Mouse (Mus musculus): ENCODE measurements around the gene Fmo1. TPM values are rescaled to one million over a fixed set of nuclear protein-coding genes. Genes with fewer than 3 reads are reported as not detected.

Gene Fmo1
- total RNA-seq (2021), result 10 to 100 TPM; 21.6 to 23.1 TPM
- long read RNA-seq, experiment 1, partial matches to known transcripts, result 8 of 16 reads
- long read RNA-seq, experiment 1, other reads (novel, unspliced or antisense), result 8 of 16 reads
- long read RNA-seq, experiment 2, partial matches to known transcripts, result 10 of 18 reads
- long read RNA-seq, experiment 2, other reads (novel, unspliced or antisense), result 7 of 18 reads

DNA sequence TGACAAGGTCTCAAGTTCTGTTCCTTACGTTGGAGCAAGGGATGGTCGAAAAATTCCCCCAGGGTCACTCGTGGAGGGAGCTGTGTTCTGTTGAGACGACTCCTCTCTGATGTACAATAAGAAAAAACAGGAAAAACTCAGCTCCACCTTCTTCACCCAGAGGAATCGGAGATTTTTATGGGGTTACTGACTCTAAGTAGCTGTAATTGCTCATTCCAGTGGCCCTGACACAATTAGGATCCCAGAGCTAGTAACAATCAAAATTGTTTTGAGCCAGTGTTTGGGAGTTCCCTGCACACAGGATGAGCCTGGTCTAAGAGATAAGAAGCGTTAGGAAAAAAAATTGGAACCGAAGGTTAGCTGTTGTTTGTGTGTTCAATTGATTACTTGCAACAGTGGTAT is at the start of gene Fmo1:
Gene Fmo1, minus strand, starts transcription at position 331 of the 402 bp plus-strand sequence.
- DNase-seq (ENCODE audit: low spot score in 2 of 2), result no peak

DNA sequence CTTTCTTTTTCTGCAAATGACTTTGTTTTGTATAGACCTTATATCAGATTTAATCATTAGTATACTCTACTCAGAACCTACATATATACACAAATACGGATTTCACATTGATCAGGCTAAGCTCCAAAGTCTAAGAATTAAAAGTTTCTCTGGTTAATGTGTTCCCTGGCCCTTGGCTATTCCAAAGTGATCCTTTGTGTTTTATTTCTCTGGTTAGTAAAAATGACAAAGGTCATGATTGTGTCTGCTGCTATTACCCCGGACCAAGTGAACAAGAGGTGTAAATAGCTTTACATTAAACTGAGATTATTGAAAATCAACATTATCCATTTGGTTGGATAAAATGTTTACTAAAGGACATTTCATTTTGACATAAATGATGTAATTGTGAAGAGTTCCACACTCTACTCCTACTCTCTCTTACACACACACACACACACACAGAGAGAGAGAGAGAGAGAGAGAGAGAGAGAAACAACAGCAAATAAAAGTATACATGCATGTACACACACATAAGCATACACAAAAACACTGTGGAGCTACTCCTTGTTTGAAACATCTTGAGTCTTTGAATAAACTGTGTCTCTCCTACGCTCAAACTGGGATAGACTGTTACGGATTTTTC is 48.6 kb upstream of the Fmo1 start:
- DNase-seq (ENCODE audit: low spot score in 2 of 2), result no peak

DNA sequence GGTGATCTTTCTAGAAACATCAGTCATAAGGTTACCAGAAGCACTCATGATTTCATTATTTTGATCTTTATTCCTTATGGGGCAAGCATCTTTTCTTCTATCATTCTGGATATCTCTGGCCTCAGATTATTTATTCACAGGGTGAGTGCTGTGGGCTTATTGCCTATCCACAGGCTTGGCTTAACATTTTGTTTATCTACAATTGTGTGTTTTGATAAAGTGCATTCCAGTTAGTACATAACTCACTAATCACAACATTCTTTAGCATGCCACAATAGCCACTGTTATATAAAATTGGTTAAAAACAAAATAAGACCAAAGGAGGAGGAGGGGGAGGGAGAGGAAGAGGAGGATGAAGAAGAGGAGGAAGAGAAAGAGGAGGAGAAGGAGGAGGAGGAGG is 45.7 kb upstream of the Fmo1 start:
- no peak for DNase-seq (ENCODE audit: low spot score in 2 of 2)

DNA sequence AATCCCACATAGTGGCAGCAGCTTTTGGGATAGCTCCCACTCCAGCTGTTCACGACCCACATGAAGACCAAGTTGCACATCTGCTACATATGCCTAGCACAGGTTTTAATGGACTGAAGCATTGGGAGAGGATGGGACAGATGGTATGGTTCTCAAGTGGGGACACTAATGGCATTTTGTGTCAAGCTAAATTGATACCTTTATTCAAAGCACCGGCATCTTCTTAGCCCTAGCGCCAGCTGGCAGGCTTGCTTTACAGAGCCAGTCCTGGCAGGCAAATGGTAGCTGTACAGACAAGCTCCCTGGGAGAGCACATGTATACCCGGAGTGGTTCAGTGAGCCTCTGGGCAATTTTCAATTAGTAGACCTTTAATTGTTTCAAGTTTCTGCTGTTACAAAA is 35.5 kb upstream of the Fmo1 start:
- DNase-seq (ENCODE audit: low spot score in 2 of 2), result no peak

DNA sequence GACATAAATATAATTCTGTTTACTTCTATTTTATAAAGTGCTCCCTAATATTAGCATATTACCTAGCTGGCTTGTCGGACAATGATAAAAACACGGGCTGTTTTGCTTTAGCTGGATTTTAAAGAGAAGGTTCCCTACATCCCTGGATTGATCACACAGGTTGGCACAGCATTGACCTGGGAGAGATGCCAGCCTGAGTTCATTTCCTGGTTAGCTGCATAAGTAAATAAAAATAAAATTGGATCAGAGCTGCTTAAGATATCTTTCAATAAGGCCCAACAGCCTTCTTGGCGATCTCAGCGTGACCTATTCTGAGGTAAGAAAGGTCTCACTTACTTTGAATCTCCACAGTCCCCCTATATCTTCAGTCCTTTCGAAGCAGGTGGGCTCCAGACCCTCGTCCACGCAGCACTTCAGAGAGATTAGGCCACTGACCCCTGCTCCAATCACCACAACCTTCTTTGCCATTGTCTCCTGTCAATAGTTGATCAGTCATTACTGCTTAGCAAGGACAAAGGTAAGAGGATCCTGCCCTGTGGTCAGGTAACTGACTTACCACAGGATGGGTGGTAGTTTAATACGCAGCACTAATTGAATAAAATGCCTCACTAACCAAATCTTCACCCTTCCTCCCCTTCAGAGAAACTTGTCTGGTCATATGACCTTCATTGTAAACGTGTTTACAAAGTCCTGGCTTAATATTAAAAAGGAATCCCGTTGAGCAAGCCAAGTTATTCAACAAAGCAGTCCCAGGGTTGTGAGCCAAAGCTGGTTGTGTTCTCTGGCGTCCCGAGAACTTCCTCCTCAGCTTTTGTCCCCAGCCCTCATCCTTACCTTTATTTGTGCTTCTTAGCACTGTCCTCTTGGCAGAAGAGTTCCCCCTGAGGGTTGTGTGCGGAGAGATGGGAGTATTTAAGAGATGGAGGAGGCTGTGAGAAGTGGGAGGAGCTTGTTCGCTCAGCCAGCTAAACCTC is 31.7 kb upstream of the Fmo1 start, which contains the start of gene Fmo2:
Gene Fmo2, minus strand, starts transcription at position 889 of the 974 bp plus-strand sequence.
- no peak for DNase-seq (ENCODE audit: low spot score in 2 of 2)

DNA sequence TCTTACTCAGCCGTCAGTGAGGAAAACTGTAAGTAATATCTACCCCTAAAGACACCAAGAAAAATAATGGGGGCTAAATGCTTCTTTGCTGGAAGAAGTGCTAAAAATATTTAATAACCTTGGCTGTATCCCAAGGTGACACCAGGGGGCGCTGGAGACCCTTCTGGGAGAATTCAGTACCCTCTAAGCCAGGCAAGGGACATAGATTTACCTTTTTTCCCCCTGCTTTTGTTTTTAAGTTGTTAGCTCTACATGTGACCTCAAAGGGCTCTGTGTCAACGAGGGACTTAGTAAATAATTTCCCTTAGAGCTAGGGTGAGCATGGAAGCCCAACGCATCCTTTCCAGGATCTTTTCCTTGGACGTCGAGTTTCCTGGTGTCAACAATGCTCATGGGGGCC is 29.5 kb upstream of the Fmo1 start:
- peak; percentile 45 to 76 for DNase-seq (ENCODE audit: low spot score in 2 of 2)

DNA sequence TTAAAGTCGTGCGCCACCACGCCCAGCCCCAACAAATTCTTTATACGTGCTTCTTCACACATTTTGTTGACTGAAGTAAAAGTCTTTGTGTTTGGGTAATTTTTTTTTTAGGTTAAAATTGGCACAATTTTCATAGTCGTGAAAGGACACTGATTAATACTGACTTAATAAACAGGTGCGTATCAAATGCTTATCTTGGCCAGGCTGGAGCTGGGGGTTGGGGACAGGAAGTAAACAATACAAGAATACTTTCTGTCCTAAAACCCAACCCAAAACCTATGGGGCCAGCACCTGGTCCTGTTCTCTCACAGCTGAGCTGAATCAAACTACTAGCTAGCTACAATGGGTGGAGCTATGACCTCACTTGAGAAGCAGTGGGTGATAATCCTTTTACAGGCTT is 26.6 kb upstream of the Fmo1 start:
- no peak for DNase-seq (ENCODE audit: low spot score in 2 of 2)

DNA sequence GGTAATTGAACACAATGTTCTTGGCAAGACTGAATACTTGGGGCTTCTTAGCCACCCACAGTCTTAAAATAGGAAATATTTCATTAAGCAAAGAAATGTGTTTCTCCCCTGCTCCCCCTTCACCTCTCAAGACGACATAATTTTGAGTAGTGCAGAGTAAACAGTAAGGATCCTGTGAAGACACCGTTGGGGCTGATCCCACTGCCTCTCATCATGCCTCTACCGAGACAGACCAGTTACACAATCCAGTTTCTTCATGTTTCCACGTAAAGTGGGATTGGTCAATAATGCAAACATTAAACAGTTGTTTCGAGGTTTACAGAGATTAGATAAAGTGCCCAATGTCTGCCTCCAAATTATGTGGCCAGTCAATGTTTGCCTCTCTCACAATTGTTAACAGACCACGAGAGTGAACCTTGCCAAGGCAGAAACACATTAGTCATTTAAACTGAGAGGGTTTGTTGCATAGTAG is 25.6 kb upstream of the Fmo1 start:
- DNase-seq (ENCODE audit: low spot score in 2 of 2), result no peak

DNA sequence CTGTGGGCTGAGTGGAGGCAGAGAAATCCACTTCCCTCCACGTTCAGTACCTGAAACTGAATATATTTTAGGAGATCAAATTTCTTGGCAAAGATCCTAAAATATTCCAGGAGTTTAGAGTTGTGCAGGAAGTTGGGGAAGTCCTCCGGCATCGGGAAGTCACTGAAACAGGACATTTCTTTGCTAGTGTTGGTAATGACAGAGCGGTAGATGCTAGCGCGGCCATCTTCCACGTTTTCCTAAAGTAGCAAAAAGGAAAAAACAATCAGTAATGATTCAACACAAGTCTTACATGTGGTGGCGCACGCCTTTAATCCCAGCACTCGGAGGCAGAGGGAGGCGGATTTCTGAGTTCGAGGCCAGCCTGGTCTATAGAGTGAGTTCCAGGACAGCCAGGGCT is 22.2 kb upstream of the Fmo1 start:
- no peak for DNase-seq (ENCODE audit: low spot score in 2 of 2)

DNA sequence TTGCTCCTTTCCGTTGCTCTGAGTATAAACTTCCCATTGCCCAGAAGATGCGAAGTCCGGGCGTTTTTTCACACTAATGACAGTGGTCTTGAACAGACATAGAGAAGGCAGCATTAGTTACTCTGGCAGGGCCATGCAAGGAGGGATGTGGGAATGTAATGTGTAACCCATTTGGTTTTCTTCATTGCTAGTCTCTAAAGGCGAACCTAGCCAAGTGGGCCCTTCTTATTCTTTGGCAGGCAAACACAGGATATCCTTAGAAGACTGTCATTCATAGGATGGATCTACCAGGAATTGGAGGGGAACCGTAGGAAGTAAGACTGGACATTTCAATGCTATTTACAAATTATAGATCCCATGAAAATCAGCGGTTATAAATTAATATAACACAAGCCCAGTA is 21.2 kb upstream of the Fmo1 start:
- DNase-seq (ENCODE audit: low spot score in 2 of 2), result no peak

DNA sequence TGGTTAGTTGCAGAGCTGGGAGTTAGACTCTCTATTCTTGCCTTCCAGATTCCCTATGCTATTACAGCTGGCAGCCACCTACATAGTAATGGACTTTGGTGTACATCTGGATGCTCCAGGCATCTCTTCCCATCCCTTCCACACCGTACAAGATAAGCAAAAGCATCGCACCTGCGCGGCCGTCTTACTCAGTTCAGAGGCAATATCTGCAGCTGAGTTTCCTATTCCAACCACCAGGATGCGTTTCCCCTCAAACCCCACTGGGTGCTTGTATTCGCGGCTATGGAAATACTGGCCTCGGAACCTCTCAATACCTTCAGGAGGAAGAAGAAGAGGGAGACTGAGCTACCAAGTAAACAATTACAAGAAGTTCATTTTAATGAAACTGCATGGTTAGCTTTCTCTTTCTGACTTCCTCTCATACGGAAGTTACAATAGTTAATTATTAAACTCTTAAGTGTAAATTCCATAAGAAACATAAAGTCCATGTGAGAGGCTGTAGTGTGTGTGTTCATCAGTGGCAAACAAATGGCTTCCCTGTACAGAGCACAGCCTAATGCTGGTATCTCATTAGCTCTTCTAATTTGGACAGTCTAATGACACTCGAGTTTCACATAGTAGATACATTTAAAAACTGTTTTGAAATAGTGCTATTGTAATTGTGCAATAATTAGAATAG is 19.9 kb upstream of the Fmo1 start:
- DNase-seq (ENCODE audit: low spot score in 2 of 2), result no peak

DNA sequence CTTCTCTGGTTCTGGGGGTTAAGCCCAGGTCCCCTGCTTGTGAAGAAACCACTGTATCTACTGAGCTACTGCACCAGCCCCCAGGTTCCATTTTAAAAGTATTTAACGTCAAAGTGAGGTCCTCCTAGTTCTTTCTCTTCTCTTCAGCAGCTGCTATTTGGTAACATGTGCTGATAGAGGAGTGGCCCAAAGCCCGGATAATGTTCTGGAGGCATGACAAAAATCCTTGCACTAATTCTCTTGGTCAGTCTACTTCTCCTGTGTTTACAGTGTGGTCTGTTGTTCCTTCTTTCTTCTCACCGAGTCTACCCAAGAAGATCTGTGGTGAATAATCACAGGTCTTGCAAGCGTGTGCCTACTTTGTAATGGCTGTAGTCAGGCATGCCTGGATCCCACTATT is 16.3 kb upstream of the Fmo1 start:
- no peak for DNase-seq (ENCODE audit: low spot score in 2 of 2)

DNA sequence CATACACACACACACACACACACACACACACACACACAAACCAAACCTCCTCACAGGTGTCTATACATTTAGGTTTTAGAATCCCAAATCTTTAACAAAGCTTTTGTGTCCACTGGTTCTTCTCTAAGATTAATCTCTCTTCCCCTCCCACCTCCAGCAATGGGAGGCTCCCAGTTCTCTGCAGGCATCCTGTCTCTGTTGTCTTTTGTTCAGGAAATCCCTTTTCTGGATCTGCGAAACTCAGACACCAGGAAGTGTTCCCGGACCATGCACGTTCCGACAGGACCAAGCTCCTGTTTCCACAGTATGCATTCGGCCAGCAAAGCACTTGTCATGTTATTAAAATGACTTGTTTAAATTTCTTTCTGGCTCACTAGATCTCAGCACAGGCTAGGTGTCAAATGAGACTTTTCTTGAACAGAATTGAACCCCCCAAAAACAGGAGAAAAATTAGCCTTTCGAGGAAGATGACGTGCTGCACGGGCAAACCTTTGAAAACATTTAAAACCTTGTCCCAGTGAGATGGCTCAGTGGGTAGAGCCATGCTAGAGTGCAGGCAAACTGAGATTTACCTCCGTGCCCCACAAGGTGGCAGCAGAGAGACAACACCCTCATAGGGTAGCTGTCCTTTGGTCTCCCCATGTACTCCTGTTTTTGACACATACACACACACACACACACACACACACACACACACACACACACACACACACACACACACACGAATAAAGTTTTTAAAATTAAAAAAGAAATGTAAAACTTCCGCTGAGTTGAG is 13.4 kb upstream of the Fmo1 start:
- peak in 1 of 2 experiments; percentile 48 for DNase-seq (ENCODE audit: low spot score in 2 of 2)

DNA sequence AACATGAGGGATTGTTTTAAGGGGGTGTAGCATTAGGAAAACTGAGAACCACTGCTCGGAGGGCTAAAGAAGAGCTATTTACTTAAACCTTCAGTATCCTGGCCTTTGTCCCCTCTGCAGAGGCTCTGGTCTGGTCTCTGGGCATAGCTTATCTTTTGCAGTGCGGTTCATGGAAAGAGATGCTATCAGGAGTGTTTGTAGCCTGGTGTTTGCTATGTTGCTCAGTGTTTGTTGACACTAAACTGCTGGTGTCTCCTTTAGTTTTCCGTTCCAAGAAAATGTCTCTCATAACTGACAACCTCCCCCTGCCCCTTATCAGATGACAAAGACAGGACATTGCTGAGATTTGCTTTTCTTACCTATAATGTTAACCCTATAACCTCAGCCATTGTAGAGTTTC is 8.7 kb upstream of the Fmo1 start:
- DNase-seq (ENCODE audit: low spot score in 2 of 2), result no peak

DNA sequence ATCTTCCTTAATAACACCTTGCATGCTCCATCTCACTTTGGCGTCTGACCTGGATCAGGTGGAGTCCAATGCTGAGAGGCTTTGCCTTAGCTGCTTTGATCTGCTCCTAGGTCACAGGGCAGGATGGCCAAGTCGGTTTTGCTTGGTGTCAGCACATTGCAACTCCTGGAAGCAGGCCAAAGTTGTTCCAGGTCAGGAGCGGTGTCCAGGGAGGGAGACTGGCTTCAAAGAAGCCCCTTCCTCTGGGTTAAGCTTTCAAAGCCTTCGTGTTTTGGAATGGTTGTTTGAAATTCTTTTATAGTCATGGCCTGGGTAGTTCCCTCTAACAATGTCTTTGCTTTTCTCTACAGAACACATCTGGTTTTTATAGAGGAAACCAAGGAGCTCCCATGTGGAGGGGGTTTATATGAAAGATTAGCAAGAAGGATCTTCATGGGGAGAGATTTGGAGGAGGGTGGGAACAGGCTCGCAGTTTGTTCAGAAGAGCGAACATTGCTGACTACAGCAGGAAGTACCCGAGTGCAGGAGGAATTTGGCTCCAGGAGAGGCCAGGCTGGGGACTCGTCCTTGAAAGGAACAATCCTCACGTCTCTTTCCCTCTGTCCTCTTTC is 5.4 kb upstream of the Fmo1 start:
- no peak for DNase-seq (ENCODE audit: low spot score in 2 of 2)

DNA sequence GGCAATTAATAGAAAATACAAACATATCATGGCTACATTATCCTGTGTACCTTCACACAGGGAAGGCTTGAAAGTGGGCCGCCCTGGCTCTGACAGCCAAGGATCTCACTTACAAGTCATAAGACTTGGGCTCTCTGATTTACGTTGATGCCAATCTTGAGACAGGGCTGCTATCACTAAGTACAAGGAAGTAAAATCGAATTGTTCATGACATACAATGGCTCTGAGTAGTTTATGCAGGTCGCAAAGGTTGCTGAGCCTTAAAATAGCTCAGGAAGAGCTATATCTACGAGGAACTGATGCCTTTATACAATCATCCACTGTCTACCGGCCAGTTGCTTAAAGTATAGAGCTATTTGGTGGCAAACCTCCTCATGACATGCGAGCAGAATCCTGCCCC is 4.6 kb upstream of the Fmo1 start:
- no peak for DNase-seq (ENCODE audit: low spot score in 2 of 2)

DNA sequence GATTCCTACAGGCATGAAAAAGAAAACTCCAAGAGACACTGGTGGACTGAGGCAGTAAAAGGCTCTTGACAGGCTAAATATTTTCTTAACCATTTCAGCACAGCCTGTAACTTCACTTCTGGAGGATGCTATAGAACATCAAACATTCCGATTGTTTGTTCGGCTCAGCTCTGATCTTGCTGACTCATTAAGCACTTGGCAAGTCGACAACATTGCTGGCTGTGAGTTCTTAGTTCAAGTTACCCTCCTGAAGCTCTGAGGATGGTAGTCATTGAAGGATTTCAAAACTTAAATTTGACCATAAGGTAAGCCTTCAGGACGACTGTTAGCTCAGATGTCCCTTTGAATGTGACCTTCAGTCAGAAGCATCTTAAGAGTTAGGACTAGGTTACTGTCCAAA is 986 bp upstream of the Fmo1 start:
- no peak for DNase-seq (ENCODE audit: low spot score in 2 of 2)

DNA sequence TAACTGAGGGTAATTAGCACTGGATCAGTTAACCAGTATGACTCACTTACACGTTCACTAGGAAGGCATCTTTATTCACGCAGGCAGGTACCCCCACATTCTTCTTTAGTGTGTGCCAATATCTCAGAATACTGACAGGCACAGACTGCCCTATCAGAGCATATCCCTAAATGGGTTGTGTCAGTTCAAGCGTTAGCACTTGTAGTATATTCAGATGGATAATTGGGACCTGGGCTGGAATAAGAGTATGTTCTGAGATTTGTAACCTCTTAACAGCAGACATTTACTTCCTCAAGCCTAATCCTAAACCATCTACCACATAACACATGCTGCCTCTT is 948 bp downstream of the Fmo1 start:
- no peak for DNase-seq (ENCODE audit: low spot score in 2 of 2)

DNA sequence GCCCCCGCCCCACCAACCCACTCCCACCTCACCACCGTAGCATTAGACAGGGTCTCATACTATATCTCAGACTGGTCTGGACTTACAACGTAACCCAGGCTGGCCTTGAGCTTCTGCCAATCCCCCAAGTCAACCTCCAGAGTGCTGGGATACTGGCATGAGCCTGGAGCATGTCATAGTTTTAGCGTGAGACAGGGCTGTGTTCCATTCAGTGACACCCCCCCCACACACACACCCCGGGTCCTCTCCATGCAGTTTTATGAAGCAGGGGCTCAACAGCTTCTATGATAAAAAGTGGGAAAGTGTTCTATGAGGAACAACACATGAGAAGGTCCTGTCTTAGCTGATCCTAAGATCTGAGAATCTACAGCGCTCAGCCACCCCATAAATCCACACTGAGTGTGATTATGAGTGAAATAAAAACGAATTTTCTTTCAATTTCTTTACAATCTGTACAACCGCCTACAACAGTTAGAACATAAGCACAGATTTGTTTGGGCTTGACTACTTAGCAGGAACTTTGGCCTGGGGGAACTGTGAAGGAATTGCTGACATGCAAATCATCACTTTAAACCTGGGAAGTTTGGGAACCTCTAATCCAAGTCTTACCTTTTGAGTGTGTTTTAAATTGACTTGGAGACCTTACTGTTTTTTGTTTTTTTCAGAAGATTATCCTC is 1.5 kb downstream of the Fmo1 start:
- DNase-seq (ENCODE audit: low spot score in 2 of 2), result no peak

DNA sequence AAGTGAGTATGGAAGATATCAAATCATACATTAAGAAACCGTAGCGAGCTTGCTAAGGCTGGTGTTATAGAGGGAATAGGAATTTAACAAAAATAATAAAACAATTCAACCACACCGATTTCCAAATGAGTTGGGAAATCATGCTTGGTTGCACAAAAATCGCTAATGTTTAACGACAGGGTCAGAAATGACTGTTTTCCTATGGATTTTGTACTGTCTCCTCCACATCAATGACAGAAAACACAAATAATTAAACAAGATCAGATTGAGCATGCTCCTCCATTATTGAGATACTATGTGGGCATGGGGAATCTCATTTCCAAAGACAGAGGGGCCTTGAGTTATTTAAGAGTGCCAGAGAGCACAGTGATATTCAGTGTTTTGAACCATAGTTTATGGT is 2.1 kb downstream of the Fmo1 start:
- no peak for DNase-seq (ENCODE audit: low spot score in 2 of 2)

Data from layer of hippocampus, postnatal 14 days (tissue).